Mouse (Mus musculus): ENCODE results near the gene Dnase2b.

Dnase2b gene

GRCm38 (mm10) chr3:146567884-146568530, 47.4 kb downstream of the Dnase2b start:
- DNase-seq = no peak

GRCm38 (mm10) chr3:146567366-146567765, 48.0 kb downstream of the Dnase2b start:
- no peak for DNase-seq

GRCm38 (mm10) chr3:146565065-146565411, 50.4 kb downstream of the Dnase2b start:
- no peak for DNase-seq

- peak; percentile 74 for DNase-seq
These were observed 50.9 kb downstream of the Dnase2b start for GRCm38 (mm10) chr3:146564268-146565064.

- DNase-seq = no peak
These were observed 52.5 kb downstream of the Dnase2b start for GRCm38 (mm10) chr3:146562936-146563335.

- no peak for DNase-seq
These were observed 57.9 kb downstream of the Dnase2b start for GRCm38 (mm10) chr3:146557507-146557906.

- DNase-seq = no peak
These were observed 58.8 kb downstream of the Dnase2b start for GRCm38 (mm10) chr3:146556567-146556966.

GRCm38 (mm10) chr3:146554816-146555215, 60.6 kb downstream of the Dnase2b start:
- DNase-seq = no peak

GRCm38 (mm10) chr3:146543632-146544031, 71.8 kb downstream of the Dnase2b start:
- no peak for DNase-seq

GRCm38 (mm10) chr3:146540521-146541273, 74.7 kb downstream of the Dnase2b start:
- DNase-seq = no peak

GRCm38 (mm10) chr3:146534986-146535385, 80.4 kb downstream of the Dnase2b start:
- no peak for DNase-seq
